In the genomic region with DNA sequence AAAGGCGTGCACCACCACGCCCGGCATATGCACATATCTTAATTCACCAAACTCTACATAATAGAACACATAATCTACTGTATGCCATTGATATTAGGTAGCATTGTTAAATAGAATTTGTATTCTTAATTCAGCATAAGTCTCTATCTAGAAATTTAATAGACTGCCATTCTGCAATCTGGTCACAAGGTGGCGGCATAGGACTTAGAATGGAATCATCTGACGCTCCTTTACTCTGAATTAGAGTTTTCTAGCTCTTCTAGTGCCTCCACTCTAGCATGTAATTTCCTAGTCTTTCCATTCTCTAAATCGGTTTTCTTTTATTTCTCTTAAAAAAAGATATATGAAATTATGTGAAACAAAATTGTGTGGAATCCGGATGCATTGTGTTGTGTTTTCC, we compare ENCODE assay signal across 8 mouse cellular contexts. TPM values are rescaled to one million over a fixed set of nuclear protein-coding genes. Genes with fewer than 3 reads are reported as not detected.
DNase-seq lines count a peak whose midpoint lies in the region; ATAC-seq lines count a peak whose summit lies in the region.

No protein-coding gene starts in this region.

- ATAC-seq in inflammation-experienced regulatory T-cells, adult 6 months, result peak; percentile 68
- ATAC-seq in monocyte, adult 5-6 weeks (replicated peaks; ENCODE audit: insufficient number of reproducible peaks, low FRiP score, low TSS enrichment, poor library complexity, severe bottlenecking), result peak; percentile 90

- DNase-seq in heart, adult 18-20 months, result peak; percentile 45 to 82
- DNase-seq in heart, postnatal 25 days (ENCODE audit: low spot score), result no peak
- DNase-seq in urinary bladder, postnatal 36 days (ENCODE audit: low spot score in 2 of 2), result peak; percentile 23 to 29
- DNase-seq in urinary bladder, adult 18-20 months (ENCODE audit: low spot score in 2 of 2), result no peak
- peak; percentile 45 to 68 for DNase-seq in cerebellum, postnatal 25 days
- no peak for DNase-seq in frontal cortex, postnatal 25 days (ENCODE audit: low spot score in 2 of 2)

- intact Hi-C loops in heart, postnatal 25 days (cut with DNase I), result loop anchor here (2.0 kb wide), 3 partner anchors 77 to 219 kb away; a partner anchor contains a TSS

RNA-seq across cellular contexts. Expression of a gene that starts 22.1 kb away (rescaled TPM):
- total RNA-seq in heart, adult 18-20 months (2021), result 10 to 100 TPM; 23.8 to 26.6 TPM
- 10 to 100 TPM; 32.4 to 32.6 TPM for total RNA-seq in heart, postnatal 25 days (2021)
- polyA plus RNA-seq in inflammation-experienced regulatory T-cells, adult 6 months (2017; shearing (Covaris generic)), result 10 to 100 TPM; 21.0 to 24.0 (median 23.1) TPM
- total RNA-seq in monocyte, adult 5-6 weeks (2017), result 2.2 to 12.0 TPM (median 8.3 TPM) in 3 replicates

RNA-seq across cellular contexts. Expression of a gene that starts 23.4 kb away (rescaled TPM):
- total RNA-seq in heart, adult 18-20 months (2021), result 100 to 1,000 TPM; 126 to 127 TPM
- total RNA-seq in heart, postnatal 25 days (2021), result 100 to 1,000 TPM; 136 to 142 TPM
- polyA plus RNA-seq in inflammation-experienced regulatory T-cells, adult 6 months (2017; shearing (Covaris generic)), result 10 to 100 TPM; 68.3 to 83.2 (median 80.6) TPM
- 5.7 to 17.9 TPM (median 13.7 TPM) in 3 replicates for total RNA-seq in monocyte, adult 5-6 weeks (2017)

RNA-seq across cellular contexts. Expression of a gene that starts 27.6 kb away (rescaled TPM):
- 10 to 100 TPM; 31.4 to 32.1 TPM for total RNA-seq in heart, adult 18-20 months (2021)
- total RNA-seq in heart, postnatal 25 days (2021), result 10 to 100 TPM; 29.1 to 29.9 TPM
- polyA plus RNA-seq in inflammation-experienced regulatory T-cells, adult 6 months (2017; shearing (Covaris generic)), result 10 to 100 TPM; 24.3 to 40.4 (median 25.5) TPM
- total RNA-seq in monocyte, adult 5-6 weeks (2017), result 33.6 to 53.8 TPM (median 42.4 TPM) in 3 replicates

RNA-seq across cellular contexts. Expression of a gene that starts 35.6 kb away (rescaled TPM):
- not detected for total RNA-seq in heart, adult 18-20 months (2021)
- total RNA-seq in heart, postnatal 25 days (2021), result under 1 TPM; 0.18 to 0.36 TPM
- 1 to 10 TPM in 2 of 3 experiments, under 1 TPM in 1; 0.62 to 4.9 (median 1.2) TPM for polyA plus RNA-seq in inflammation-experienced regulatory T-cells, adult 6 months (2017; shearing (Covaris generic))
- total RNA-seq in monocyte, adult 5-6 weeks (2017), result 0.48 TPM in 1 of 3 replicates, not detected in the others

RNA-seq across cellular contexts. Expression of a gene that starts 44.4 kb away (rescaled TPM):
- total RNA-seq in heart, adult 18-20 months (2021), result 10 to 100 TPM; 16.6 to 16.9 TPM
- 10 to 100 TPM; 17.0 to 18.2 TPM for total RNA-seq in heart, postnatal 25 days (2021)
- polyA plus RNA-seq in inflammation-experienced regulatory T-cells, adult 6 months (2017; shearing (Covaris generic)), result under 1 TPM in 2 of 3 experiments, not detected in 1; 0.11 to 0.31 TPM
- total RNA-seq in monocyte, adult 5-6 weeks (2017), result 4.7 to 11.0 TPM (median 8.5 TPM) in 3 replicates

Comparison
In these comparisons a context has a peak if more than half of its experiments do, and no peak if none do; other contexts are left out.
1. DNase-seq: peak in heart, adult 18-20 months (2 of 2), urinary bladder, postnatal 36 days (2 of 2) and cerebellum, postnatal 25 days (2 of 2); none in heart, postnatal 25 days (single experiment), urinary bladder, adult 18-20 months (0 of 2) and frontal cortex, postnatal 25 days (0 of 2).